Mouse (Mus musculus) heart, embryonic 10.5 days (tissue): ENCODE data around the gene Tmem63c. TPM values are rescaled to one million over a fixed set of nuclear protein-coding genes. Genes with fewer than 3 reads are reported as not detected.

ENCODE experiments used
- DNase-seq: peaks from one replicate; pipeline ENCODE4 v3.0.0-alpha.2; 2017; ENCODE audit warnings: low spot score
- H3K27ac ChIP-seq: fragments of 300-500 bp; sonication (generic); 2 replicates; pipeline ENCODE4 v1.5.1; 2016; ENCODE audit warnings: mild to moderate bottlenecking
- H3K27me3 ChIP-seq: fragments of 300-500 bp; sonication (generic); 2 replicates; pipeline ENCODE4 v1.6.1; 2016; ENCODE audit warnings: mild to moderate bottlenecking; ENCODE audit not compliant: poor library complexity, insufficient read depth, severe bottlenecking
- H3K36me3 ChIP-seq: fragments of 300-500 bp; sonication (generic); 2 replicates; pipeline ENCODE4 v1.6.1; 2016; ENCODE audit warnings: mild to moderate bottlenecking, moderate library complexity
- H3K4me1 ChIP-seq: fragments of 300-500 bp; sonication (generic); 2 replicates; pipeline ENCODE4 v1.6.1; 2016; ENCODE audit warnings: mild to moderate bottlenecking
- H3K4me3 ChIP-seq: fragments of 300-500 bp; sonication (generic); 2 replicates; pipeline ENCODE4 v1.5.1; 2016; ENCODE audit warnings: mild to moderate bottlenecking, moderate library complexity
- H3K9me3 ChIP-seq: fragments of 300-500 bp; sonication (generic); 2 replicates; pipeline ENCODE4 v1.6.1; 2016; ENCODE audit warnings: mild to moderate bottlenecking, moderate library complexity
- WGBS: fragments of 180-500 bp; shearing (Covaris S2); methylation state at CpG from one replicate; pipeline ENCODE4 v1.1.7; 2016; 5-methylcytosine and 5-hydroxymethylcytosine counted together
- microRNA-seq: library from miRNA; unstranded; fragments of <30 nt; microRNA quantifications from one replicate; pipeline ENCODE4, GENCODE M21; 2017
- polyA plus RNA-seq: library from polyadenylated mRNA; unstranded; fragments of >200 nt; fragmentation: Nextera tagmentation; extraction: Ambion mirVana; gene quantifications from 2 replicates; pipeline ENCODE4 v1.2.1, GENCODE M21; 2016

Gene Tmem63c
- polyA plus RNA-seq, 1 experiment from 2014 or later, result 0.10 TPM

DNA sequence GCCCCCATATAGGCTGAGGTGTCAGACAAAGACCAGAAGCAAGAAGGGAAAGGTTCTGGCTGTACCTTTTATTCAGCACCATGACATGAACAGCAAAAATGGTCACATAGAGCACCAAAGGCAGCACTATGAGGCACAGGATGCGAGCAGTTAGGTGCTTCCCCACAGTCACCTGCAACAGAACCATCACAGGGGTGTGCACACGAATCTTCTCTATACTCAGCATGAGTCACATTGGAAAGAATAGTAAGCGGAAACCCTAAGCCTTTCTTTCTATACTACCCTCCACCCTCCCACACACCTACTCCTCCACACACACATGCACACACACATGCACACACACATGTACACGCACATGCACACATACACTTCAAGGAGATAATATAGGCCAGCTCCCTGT, 109.1 kb downstream of the Tmem63c start:
- H3K4me1 ChIP-seq, result peaks cover 7% of the 10 kb centered on the region; the same call in 1 of the 2 replicates
- no peaks in the 10 kb centered on the region for H3K9me3 ChIP-seq
- H3K36me3 ChIP-seq, result peaks cover 38% of the 10 kb centered on the region
- no peaks in the 10 kb centered on the region for H3K27me3 ChIP-seq
- no peak overlapping the region for H3K27ac ChIP-seq
- 90% methylated on average over 4 of the region's 4 CpGs for WGBS
- DNase-seq, result no peak
- H3K4me3 ChIP-seq, result no peak overlapping the region

DNA sequence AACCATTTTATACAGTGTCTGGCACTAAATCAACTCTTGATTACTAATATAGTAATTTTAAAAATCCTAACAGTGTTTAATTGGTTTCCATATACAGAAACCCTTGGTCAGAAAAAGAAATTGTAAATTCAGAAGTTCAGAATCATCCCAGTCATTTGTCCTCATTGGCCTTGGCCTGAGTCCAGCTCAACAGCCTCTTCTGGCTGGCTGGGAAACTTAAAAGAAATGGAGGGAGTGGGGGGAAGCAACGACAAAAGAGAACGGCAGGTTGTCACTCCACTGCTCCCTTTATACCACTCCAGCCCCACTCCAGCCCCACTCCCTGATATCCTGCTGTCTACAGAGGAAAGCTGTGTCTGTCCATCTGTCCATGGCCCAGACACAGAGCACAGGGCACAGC, 110.0 kb downstream of the Tmem63c start:
- Histone ChIP-seq H3K9me3 (no peaks in the 10 kb centered on the region), H3K4me1 (peaks cover 7% of the 10 kb centered on the region; the same call in 1 of the 2 replicates), H3K36me3 (peaks cover 36% of the 10 kb centered on the region), H3K27ac (no peak overlapping the region), H3K4me3 (no peak overlapping the region), H3K27me3 (no peaks in the 10 kb centered on the region)
- DNase-seq, result no peak
- WGBS, result 87% methylated on average over 2 of the region's 2 CpGs

DNA sequence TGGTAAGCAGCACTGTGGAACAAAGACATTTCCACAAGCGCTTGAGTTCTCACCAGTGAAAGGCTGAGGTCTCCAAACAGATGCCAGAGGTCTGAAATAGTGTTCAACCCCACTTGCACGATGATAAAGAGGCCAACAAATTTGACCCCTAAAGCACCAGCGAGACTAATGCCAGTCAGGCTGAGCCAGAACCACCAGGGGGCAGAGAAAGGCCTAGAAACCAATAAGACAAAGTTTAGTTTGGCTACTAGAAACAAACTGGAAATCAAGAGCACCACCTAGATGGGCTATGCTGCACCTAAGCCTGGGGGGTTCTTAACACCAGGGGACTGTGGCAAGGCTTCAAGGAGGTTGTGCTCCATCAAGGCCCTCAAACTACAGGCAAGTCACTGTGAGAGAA, 110.5 kb downstream of the Tmem63c start:
- DNase-seq, result no peak
- H3K9me3 ChIP-seq, result no peaks in the 10 kb centered on the region
- H3K4me3 ChIP-seq, result no peak overlapping the region
- WGBS, result 61% methylated on average over 3 of the region's 3 CpGs
- H3K27me3 ChIP-seq, result no peaks in the 10 kb centered on the region
- peaks cover 7% of the 10 kb centered on the region; the same call in 1 of the 2 replicates for H3K4me1 ChIP-seq
- peaks cover 36% of the 10 kb centered on the region for H3K36me3 ChIP-seq
- H3K27ac ChIP-seq, result no peak overlapping the region

DNA sequence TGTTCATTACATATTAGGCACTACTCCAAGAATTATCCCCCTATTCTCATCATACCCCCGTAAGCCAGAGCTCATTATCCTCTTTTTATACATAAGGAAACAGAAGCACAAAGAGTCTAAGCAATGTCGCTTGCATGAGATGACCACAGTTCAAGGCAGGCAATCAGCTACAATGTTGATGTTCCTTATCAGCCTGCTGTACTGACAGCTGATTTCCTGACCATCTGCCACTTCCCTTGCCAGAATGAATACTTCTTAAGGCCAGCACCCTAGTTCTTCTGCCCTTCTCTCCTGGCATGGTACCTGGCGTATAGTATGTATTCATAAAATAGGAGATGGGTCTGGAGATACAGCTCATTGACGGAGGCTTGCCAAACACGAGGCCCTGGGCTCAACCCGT, 111.1 kb downstream of the Tmem63c start:
- Histone ChIP-seq H3K9me3 (no peaks in the 10 kb centered on the region), H3K4me1 (peaks cover 7% of the 10 kb centered on the region; the same call in 1 of the 2 replicates), H3K27me3 (no peaks in the 10 kb centered on the region), H3K36me3 (peaks cover 34% of the 10 kb centered on the region), H3K27ac (no peak overlapping the region), H3K4me3 (no peak overlapping the region)
- DNase-seq, result no peak
- 73% methylated on average over 6 of the region's 6 CpGs for WGBS

DNA sequence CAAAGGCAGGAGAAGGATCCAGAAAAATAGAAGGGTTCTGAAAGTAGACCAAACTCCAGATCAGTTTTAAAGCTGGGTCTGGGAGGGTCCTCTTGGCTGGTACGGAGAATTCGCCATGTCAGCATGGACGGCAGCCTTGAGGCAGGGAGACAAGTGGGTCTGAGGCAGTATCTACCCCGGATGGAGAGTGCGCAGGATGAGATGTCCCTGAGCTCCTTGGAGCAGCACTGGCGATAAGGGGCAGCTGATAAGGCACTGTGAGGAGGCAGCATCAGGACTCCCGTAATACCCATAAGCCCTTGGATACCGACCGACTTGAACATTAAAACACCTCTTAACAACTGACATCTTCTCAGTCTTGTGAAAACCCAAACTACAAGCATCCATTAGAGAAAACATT, 111.6 kb downstream of the Tmem63c start:
- no peak overlapping the region for H3K4me3 ChIP-seq
- WGBS, result 48% methylated on average over 9 of the region's 9 CpGs
- H3K27ac ChIP-seq, result no peak overlapping the region
- peaks cover 35% of the 10 kb centered on the region for H3K36me3 ChIP-seq
- no peaks in the 10 kb centered on the region for H3K27me3 ChIP-seq
- H3K9me3 ChIP-seq, result no peaks in the 10 kb centered on the region
- H3K4me1 ChIP-seq, result peaks cover 7% of the 10 kb centered on the region; the same call in 1 of the 2 replicates
- no peak for DNase-seq

DNA sequence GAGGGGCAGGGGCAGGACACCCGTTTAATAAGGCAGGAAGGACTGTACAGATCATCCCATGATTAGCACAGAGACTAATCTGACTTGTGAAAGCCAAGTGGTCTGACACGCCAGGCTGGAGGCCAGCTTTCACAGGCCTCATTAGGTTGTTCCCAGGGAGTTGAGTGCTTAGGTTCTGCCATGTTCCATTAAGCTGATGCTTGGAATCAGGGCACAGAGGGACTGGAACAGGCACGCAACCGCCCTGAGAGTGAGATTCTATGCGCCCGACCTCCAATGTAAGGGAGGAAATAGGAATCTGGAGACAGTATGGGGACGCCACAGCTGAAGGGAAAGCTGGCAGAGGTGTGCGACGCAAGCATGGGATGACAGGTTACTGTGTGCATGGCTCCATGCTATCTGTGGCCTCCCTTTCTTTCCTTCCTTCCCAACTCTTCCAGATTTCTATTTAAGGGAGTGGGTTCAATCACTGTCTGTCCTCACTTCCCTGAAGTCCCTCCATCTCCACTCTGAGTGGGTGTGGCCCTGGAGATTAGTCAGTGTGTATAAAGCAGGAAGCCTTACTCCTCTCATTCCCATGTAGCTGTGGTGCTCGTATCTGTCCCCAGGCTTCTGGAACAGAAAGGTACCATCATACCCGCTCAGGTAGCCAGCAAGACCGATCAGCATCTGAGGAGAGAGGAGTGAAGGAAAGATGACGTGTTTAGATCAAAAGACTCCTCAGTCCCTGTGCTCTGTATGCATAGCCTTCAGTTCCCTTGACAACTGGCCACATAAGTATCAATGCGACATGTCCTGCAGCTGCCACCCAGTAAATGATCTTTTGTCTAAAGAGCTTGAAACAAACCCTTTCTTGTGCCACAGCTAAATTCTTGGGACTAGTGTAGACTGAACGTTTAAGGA, 116.5 kb downstream of the Tmem63c start:
- Histone ChIP-seq H3K27me3 (no peaks in the 10 kb centered on the region), H3K4me1 (peaks cover 15% of the 10 kb centered on the region), H3K9me3 (no peaks in the 10 kb centered on the region), H3K27ac (no peak overlapping the region), H3K36me3 (peaks cover 11% of the 10 kb centered on the region), H3K4me3 (no peak overlapping the region)
- 76% methylated on average over 15 of the region's 15 CpGs for WGBS
- DNase-seq, result no peak

DNA sequence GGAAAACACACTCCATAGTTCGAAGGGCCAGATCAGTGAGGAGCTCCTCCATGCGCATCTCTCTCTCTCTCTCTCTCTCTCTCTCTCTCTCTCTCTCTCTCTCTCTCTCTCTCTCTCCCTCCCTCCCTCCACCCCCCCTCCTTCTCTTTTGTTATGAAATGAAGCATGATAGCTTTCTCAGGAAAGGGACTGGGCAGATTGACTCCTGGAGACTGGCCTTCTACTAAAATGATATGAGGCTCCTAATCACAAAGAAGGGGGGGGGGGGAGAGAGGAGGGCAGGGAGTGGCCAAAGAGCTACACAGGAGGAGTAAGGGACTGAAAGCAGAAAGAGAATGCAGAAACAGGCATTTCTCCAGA, 117.2 kb downstream of the Tmem63c start:
- WGBS, result 92% methylated on average over 2 of the region's 2 CpGs
- DNase-seq, result no peak
- Histone ChIP-seq H3K36me3 (peaks cover 11% of the 10 kb centered on the region), H3K27ac (no peak overlapping the region), H3K4me1 (peaks cover 15% of the 10 kb centered on the region), H3K4me3 (no peak overlapping the region), H3K27me3 (no peaks in the 10 kb centered on the region), H3K9me3 (no peaks in the 10 kb centered on the region)

DNA sequence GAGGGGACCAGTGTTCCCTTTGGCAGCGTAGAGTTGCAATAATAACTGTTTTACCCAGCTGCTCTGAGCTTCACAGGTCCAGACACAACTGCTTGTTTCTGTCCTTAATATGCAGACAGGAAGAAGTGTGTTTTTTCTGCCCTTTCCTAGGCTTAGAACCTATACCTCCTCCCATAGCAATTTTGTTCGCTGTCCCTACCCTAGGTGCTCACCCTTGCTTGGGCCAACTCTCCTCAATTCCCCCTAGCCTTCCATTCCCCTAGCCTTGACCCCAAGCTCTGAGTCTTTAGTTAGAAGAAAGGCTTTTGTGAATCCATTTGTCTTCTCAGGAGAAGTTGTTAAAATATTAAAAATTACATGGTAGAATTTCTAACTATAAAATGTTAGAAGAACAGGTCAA, 117.6 kb downstream of the Tmem63c start:
- Histone ChIP-seq H3K9me3 (no peaks in the 10 kb centered on the region), H3K27ac (no peak overlapping the region), H3K27me3 (no peaks in the 10 kb centered on the region), H3K4me1 (peaks cover 15% of the 10 kb centered on the region), H3K36me3 (peaks cover 11% of the 10 kb centered on the region), H3K4me3 (no peak overlapping the region)
- 67% methylated on average over 2 of the region's 2 CpGs for WGBS
- DNase-seq, result no peak

Small RNA genes lying within 50 kb of the gene (microRNA-seq; reads per million reads assigned to microRNA genes)
- not detected for gene Gm25847

Other genes with a start within 250 kb of the Tmem63c start
- gene Irf2bpl, start 136.5 kb upstream of the Tmem63c start, polyA plus RNA-seq, result 28.7 and 35.3 TPM in 2 replicates
- 26.7 and 33.8 TPM in 2 replicates for gene Cipc, start 74.3 kb upstream of the Tmem63c start, polyA plus RNA-seq
- gene Zdhhc22, start 30.9 kb upstream of the Tmem63c start, polyA plus RNA-seq, result not detected in 2 replicates
- gene Ngb, start 81.2 kb downstream of the Tmem63c start, polyA plus RNA-seq, result 0.11 and 0.29 TPM in 2 replicates
- 36.9 and 38.0 TPM in 2 replicates for gene Gstz1, start 125.8 kb downstream of the Tmem63c start, polyA plus RNA-seq
- gene Pomt2, start 126.6 kb downstream of the Tmem63c start, polyA plus RNA-seq, result 16.1 and 16.3 TPM in 2 replicates
- 2.1 and 2.3 TPM in 2 replicates for gene Samd15, start 178.4 kb downstream of the Tmem63c start, polyA plus RNA-seq
- gene Tmed8, start 179.1 kb downstream of the Tmem63c start, polyA plus RNA-seq, result 2.0 and 2.4 TPM in 2 replicates
- 0.80 and 0.90 TPM in 2 replicates for gene Noxred1, start 217.4 kb downstream of the Tmem63c start, polyA plus RNA-seq
- 37.4 and 39.7 TPM in 2 replicates for gene Vipas39, start 244.9 kb downstream of the Tmem63c start, polyA plus RNA-seq
- gene Ahsa1, start 245.1 kb downstream of the Tmem63c start, polyA plus RNA-seq, result 237 and 277 TPM in 2 replicates